Mouse (Mus musculus): ENCODE measurements around the gene Usp17la. TPM values are rescaled to one million over a fixed set of nuclear protein-coding genes. Genes with fewer than 3 reads are reported as not detected.
"Not testable (repeated sequence)": the region's sequence is repeated elsewhere in the genome, so short reads cannot be mapped to it uniquely, and the experiment has no call there.

Usp17la gene
- not detected in 2 replicates for polyA plus RNA-seq (2016; fragmentation: Nextera tagmentation; extraction: Ambion mirVana)

- H3K36me3 ChIP-seq; H3K4me1 ChIP-seq; H3K9me3 ChIP-seq (replicated peaks); H3K27me3 ChIP-seq (ENCODE audit: low read depth, poor library complexity, severe bottlenecking); H3K27ac ChIP-seq; DNase-seq (ENCODE audit: low spot score); H3K4me3 ChIP-seq: not testable (repeated sequence)
- 81% methylated on average over 2 of the region's 2 CpGs for WGBS
Measured at GRCm38 (mm10) chr7:104856709-104857108, at the start of gene Usp17la. Usp17la (plus strand) TSS chr7:104857009.

GRCm38 (mm10) chr7:104810335-104810734 is 46.5 kb upstream of the Usp17la start:
- not testable (repeated sequence) for H3K9me3 ChIP-seq (replicated peaks); H3K27me3 ChIP-seq (ENCODE audit: low read depth, poor library complexity, severe bottlenecking)
- 87% methylated on average over 8 of the region's 8 CpGs for WGBS

GRCm38 (mm10) chr7:104842503-104842902 is 14.3 kb upstream of the Usp17la start, which contains the start of gene Usp17lb:
Usp17lb (minus strand) TSS chr7:104842603.
- H3K9me3 ChIP-seq (replicated peaks), result no peaks in the 10 kb centered on the region
- H3K4me1 ChIP-seq, result no peaks in the 10 kb centered on the region
- H3K36me3 ChIP-seq, result no peaks in the 10 kb centered on the region
- H3K4me3 ChIP-seq, result no peak within 1 kb of the TSS
- no peak within 1 kb of the TSS for H3K27ac ChIP-seq
- H3K27me3 ChIP-seq (ENCODE audit: low read depth, poor library complexity, severe bottlenecking), result no peaks in the 10 kb centered on the region
- WGBS, result 77% methylated on average over 1 of the region's 1 CpGs
- DNase-seq (ENCODE audit: low spot score), result no peak

More at GRCm38 (mm10) chr7:104810335-104810734, 46.5 kb upstream of the Usp17la start:
- not testable (repeated sequence) for DNase-seq (ENCODE audit: low spot score); H3K4me1 ChIP-seq; H3K4me3 ChIP-seq; H3K27ac ChIP-seq; H3K36me3 ChIP-seq

- 84% methylated on average over 1 of the region's 1 CpGs for WGBS
- Histone ChIP-seq H3K27ac (no peak overlapping the region), H3K27me3 (ENCODE audit: low read depth, poor library complexity, severe bottlenecking) (no peaks in the 10 kb centered on the region), H3K9me3 (replicated peaks) (no peaks in the 10 kb centered on the region), H3K36me3 (no peaks in the 10 kb centered on the region), H3K4me3 (no peak overlapping the region), H3K4me1 (no peaks in the 10 kb centered on the region)
- DNase-seq (ENCODE audit: low spot score), result no peak
Measured at GRCm38 (mm10) chr7:104843731-104844287, 13.0 kb upstream of the Usp17la start.

- not testable (repeated sequence) for DNase-seq (ENCODE audit: low spot score); H3K27ac ChIP-seq; H3K4me3 ChIP-seq; H3K4me1 ChIP-seq; H3K27me3 ChIP-seq (ENCODE audit: low read depth, poor library complexity, severe bottlenecking); H3K9me3 ChIP-seq (replicated peaks); H3K36me3 ChIP-seq
- 63% methylated on average over 2 of the region's 2 CpGs for WGBS
Measured at GRCm38 (mm10) chr7:104851546-104851945, 5.3 kb upstream of the Usp17la start.

GRCm38 (mm10) chr7:104855248-104855750 is 1.5 kb upstream of the Usp17la start:
- 88% methylated on average over 3 of the region's 3 CpGs for WGBS
- Histone ChIP-seq H3K27ac (no peak overlapping the region), H3K4me1 (no peaks in the 10 kb centered on the region)

GRCm38 (mm10) chr7:104857683-104858082 is 874 bp downstream of the Usp17la start:
- Histone ChIP-seq H3K4me3 (no peak overlapping the region), H3K9me3 (replicated peaks) (no peaks in the 10 kb centered on the region), H3K27me3 (ENCODE audit: low read depth, poor library complexity, severe bottlenecking) (no peaks in the 10 kb centered on the region), H3K4me1 (no peaks in the 10 kb centered on the region), H3K27ac (no peak overlapping the region), H3K36me3 (no peaks in the 10 kb centered on the region)
- no peak for DNase-seq (ENCODE audit: low spot score)
- WGBS, result 74% methylated on average over 1 of the region's 1 CpGs

More at GRCm38 (mm10) chr7:104855248-104855750, 1.5 kb upstream of the Usp17la start:
- Histone ChIP-seq H3K27me3 (ENCODE audit: low read depth, poor library complexity, severe bottlenecking) (no peaks in the 10 kb centered on the region), H3K36me3 (no peaks in the 10 kb centered on the region), H3K9me3 (replicated peaks) (no peaks in the 10 kb centered on the region), H3K4me3 (no peak overlapping the region)
- no peak for DNase-seq (ENCODE audit: low spot score)

- Histone ChIP-seq H3K27me3 (ENCODE audit: low read depth, poor library complexity, severe bottlenecking) (no peaks in the 10 kb centered on the region), H3K9me3 (replicated peaks) (no peaks in the 10 kb centered on the region), H3K4me3 (no peak overlapping the region), H3K4me1 (no peaks in the 10 kb centered on the region), H3K27ac (no peak overlapping the region), H3K36me3 (no peaks in the 10 kb centered on the region)
- no peak for DNase-seq (ENCODE audit: low spot score)
- WGBS, result 83% methylated on average over 3 of the region's 3 CpGs
Measured at GRCm38 (mm10) chr7:104861381-104861780, 4.6 kb downstream of the Usp17la start.

- no peak within 1 kb of the TSS for H3K27ac ChIP-seq
- H3K27me3 ChIP-seq (ENCODE audit: low read depth, poor library complexity, severe bottlenecking), result no peaks in the 10 kb centered on the region
- no peaks in the 10 kb centered on the region for H3K4me1 ChIP-seq
- WGBS, result 68% methylated on average over 1 of the region's 1 CpGs
- H3K4me3 ChIP-seq, result no peak within 1 kb of the TSS
- no peaks in the 10 kb centered on the region for H3K9me3 ChIP-seq (replicated peaks)
- no peak for DNase-seq (ENCODE audit: low spot score)
- H3K36me3 ChIP-seq, result no peaks in the 10 kb centered on the region
Measured at GRCm38 (mm10) chr7:104877731-104878130, 20.9 kb downstream of the Usp17la start, which contains the start of gene Olfr665. Olfr665 (plus strand) TSS chr7:104878031.

GRCm38 (mm10) chr7:104895852-104896251 is 39.0 kb downstream of the Usp17la start, which contains the start of gene Olfr666:
Olfr666 (minus strand) TSS chr7:104895952.
- H3K36me3 ChIP-seq, result no peaks in the 10 kb centered on the region
- DNase-seq (ENCODE audit: low spot score), result no peak
- H3K27me3 ChIP-seq (ENCODE audit: low read depth, poor library complexity, severe bottlenecking), result no peaks in the 10 kb centered on the region
- H3K9me3 ChIP-seq (replicated peaks), result no peaks in the 10 kb centered on the region
- WGBS, result 82% methylated on average over 2 of the region's 2 CpGs
- H3K27ac ChIP-seq, result no peak within 1 kb of the TSS
- H3K4me1 ChIP-seq, result no peaks in the 10 kb centered on the region
- H3K4me3 ChIP-seq, result no peak within 1 kb of the TSS

Other genes starting within 250 kb of the Usp17la start
- gene Olfr656, start 243.1 kb upstream of the Usp17la start, polyA plus RNA-seq (2016; fragmentation: Nextera tagmentation; extraction: Ambion mirVana), result not detected in 2 replicates
- gene Olfr657, start 232.2 kb upstream of the Usp17la start, polyA plus RNA-seq (2016; fragmentation: Nextera tagmentation; extraction: Ambion mirVana), result not detected in 2 replicates
- not detected in 2 replicates for gene Olfr658, start 209.7 kb upstream of the Usp17la start, polyA plus RNA-seq (2016; fragmentation: Nextera tagmentation; extraction: Ambion mirVana)
- not detected in 2 replicates for gene Olfr659, start 190.3 kb upstream of the Usp17la start, polyA plus RNA-seq (2016; fragmentation: Nextera tagmentation; extraction: Ambion mirVana)
- not detected in 2 replicates for gene Olfr661, start 170.5 kb upstream of the Usp17la start, polyA plus RNA-seq (2016; fragmentation: Nextera tagmentation; extraction: Ambion mirVana)
- gene Usp17le, start 79.5 kb upstream of the Usp17la start, polyA plus RNA-seq (2016; fragmentation: Nextera tagmentation; extraction: Ambion mirVana), result not detected in 2 replicates
- gene Usp17lb, start 14.4 kb upstream of the Usp17la start, polyA plus RNA-seq (2016; fragmentation: Nextera tagmentation; extraction: Ambion mirVana), result not detected in 2 replicates
- gene Olfr665, start 21.0 kb downstream of the Usp17la start, polyA plus RNA-seq (2016; fragmentation: Nextera tagmentation; extraction: Ambion mirVana), result not detected in 2 replicates
- not detected in 2 replicates for gene Olfr666, start 38.9 kb downstream of the Usp17la start, polyA plus RNA-seq (2016; fragmentation: Nextera tagmentation; extraction: Ambion mirVana)
- not detected in 2 replicates for gene Olfr667, start 64.5 kb downstream of the Usp17la start, polyA plus RNA-seq (2016; fragmentation: Nextera tagmentation; extraction: Ambion mirVana)
- not detected in 2 replicates for gene Olfr668, start 71.0 kb downstream of the Usp17la start, polyA plus RNA-seq (2016; fragmentation: Nextera tagmentation; extraction: Ambion mirVana)
- gene Olfr669, start 77.2 kb downstream of the Usp17la start, polyA plus RNA-seq (2016; fragmentation: Nextera tagmentation; extraction: Ambion mirVana), result not detected in 2 replicates
- not detected in 2 replicates for gene Olfr670, start 105.6 kb downstream of the Usp17la start, polyA plus RNA-seq (2016; fragmentation: Nextera tagmentation; extraction: Ambion mirVana)
- not detected in 2 replicates for gene Olfr671, start 122.1 kb downstream of the Usp17la start, polyA plus RNA-seq (2016; fragmentation: Nextera tagmentation; extraction: Ambion mirVana)
- not detected in 2 replicates for gene Olfr672, start 145.0 kb downstream of the Usp17la start, polyA plus RNA-seq (2016; fragmentation: Nextera tagmentation; extraction: Ambion mirVana)
- gene Olfr675, start 171.5 kb downstream of the Usp17la start, polyA plus RNA-seq (2016; fragmentation: Nextera tagmentation; extraction: Ambion mirVana), result not detected in 2 replicates
- gene Olfr676, start 175.7 kb downstream of the Usp17la start, polyA plus RNA-seq (2016; fragmentation: Nextera tagmentation; extraction: Ambion mirVana), result not detected in 2 replicates
- gene Olfr677, start 194.4 kb downstream of the Usp17la start, polyA plus RNA-seq (2016; fragmentation: Nextera tagmentation; extraction: Ambion mirVana), result not detected in 2 replicates
- not detected in 2 replicates for gene Olfr678, start 207.5 kb downstream of the Usp17la start, polyA plus RNA-seq (2016; fragmentation: Nextera tagmentation; extraction: Ambion mirVana)
- gene Olfr679, start 224.2 kb downstream of the Usp17la start, polyA plus RNA-seq (2016; fragmentation: Nextera tagmentation; extraction: Ambion mirVana), result not detected in 2 replicates
- gene Olfr680-ps1, start 235.8 kb downstream of the Usp17la start, polyA plus RNA-seq (2016; fragmentation: Nextera tagmentation; extraction: Ambion mirVana), result not detected in 2 replicates